ENCODE assay signal across 9 mouse cellular contexts in the genomic region with DNA sequence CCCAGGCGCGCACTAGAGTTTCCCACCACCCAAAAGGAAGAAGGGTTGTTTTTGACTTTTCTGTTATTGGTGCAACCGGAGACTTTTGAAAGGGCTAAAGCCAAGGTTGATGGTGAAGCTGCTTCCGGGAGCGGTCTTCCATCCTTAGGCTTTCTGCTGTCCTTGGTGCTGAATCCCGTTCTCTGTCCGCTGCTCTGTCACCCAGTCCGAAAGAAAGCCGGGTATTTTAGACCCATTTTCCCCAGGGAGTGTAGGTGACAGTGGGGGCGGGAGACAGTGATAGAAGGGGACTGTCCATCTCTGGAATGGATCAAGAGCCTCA. TPM values are rescaled to one million over a fixed set of nuclear protein-coding genes. Genes with fewer than 3 reads are reported as not detected.
DNase-seq lines count a peak whose midpoint lies in the region; ATAC-seq and TF ChIP-seq lines count a peak whose summit lies in the region.
"Had no signal": no experiment of that assay in that cellular context is flagged by ENCODE, and none has a peak within 500 bp of the region (broad histone marks: within the 10 kb centered on the region; RNA-seq: fewer than 3 reads in every experiment).

No protein-coding gene starts in this region.

- TF ChIP-seq POLR2A in cortical plate, adult 2 months (IDR thresholded peaks at IDR 0.05; ENCODE audit: extremely low read depth, insufficient read depth, low read length) = no peak
- no peak for TF ChIP-seq POLR2A in myocyte (IDR thresholded peaks at IDR 0.05; ENCODE audit: insufficient read length, low read depth)

- no peak overlapping the region for H3K27ac ChIP-seq in cortical plate, adult 2 months (ENCODE audit: insufficient read depth, low read length)
- no peak overlapping the region for H3K27ac ChIP-seq in limb, embryonic 11.5 days (replicated peaks; ENCODE audit: low read depth, low read length)
- H3K27ac ChIP-seq: liver, embryonic 15.5 days had no signal

- H3K36me3 ChIP-seq in limb, embryonic 11.5 days (ENCODE audit: control insufficient read depth, insufficient read depth, low read length) = no peaks in the 10 kb centered on the region
- H3K36me3 ChIP-seq in myocyte (ENCODE audit: control insufficient read depth, insufficient read depth) = no peaks in the 10 kb centered on the region
- H3K36me3 ChIP-seq: liver, embryonic 15.5 days had no signal

- H3K4me1 ChIP-seq in cortical plate, adult 2 months (ENCODE audit: control insufficient read depth, insufficient read depth, low read length) = no peaks in the 10 kb centered on the region
- H3K4me1 ChIP-seq in limb, embryonic 11.5 days (ENCODE audit: control insufficient read depth, insufficient read depth, low read length) = peaks cover 5% of the 10 kb centered on the region; the same call in 1 of the 2 replicates
- H3K4me1 ChIP-seq: liver, embryonic 15.5 days had no signal

- H3K27me3 ChIP-seq in limb, embryonic 11.5 days (ENCODE audit: control insufficient read depth, insufficient read depth, low read length) = peaks cover 24% of the 10 kb centered on the region
- H3K27me3 ChIP-seq in myocyte (ENCODE audit: control insufficient read depth, insufficient read depth, insufficient read length) = no peaks in the 10 kb centered on the region

- no peak for TF ChIP-seq CTCF in cortical plate, adult 2 months (IDR thresholded peaks at IDR 0.05; ENCODE audit: extremely low read depth, insufficient read depth, low read length)

- no peak for ATAC-seq in limb, embryonic 11.5 days (ENCODE audit: insufficient number of reproducible peaks, low FRiP score, low TSS enrichment, low read depth)
- no peak for ATAC-seq in erythroblast, adult 5-6 weeks (replicated peaks; ENCODE audit: low FRiP score, poor library complexity, severe bottlenecking)

- H3K4me2 ChIP-seq in limb, embryonic 11.5 days (ENCODE audit: low read depth, severe bottlenecking) = no peak overlapping the region
- H3K4me2 ChIP-seq in myocyte (ENCODE audit: low read depth) = no peak overlapping the region

- 0 out of 2 replicates have a peak overlapping the region, but pooled peaks have one; percentile 26 for H3K4me3 ChIP-seq in cortical plate, adult 2 months (ENCODE audit: insufficient read depth, low read length)
- no peak overlapping the region; the same call in 1 of the 2 replicates for H3K4me3 ChIP-seq in limb, embryonic 11.5 days (ENCODE audit: low read depth, low read length)
- H3K4me3 ChIP-seq in myocyte = no peak overlapping the region
- H3K4me3 ChIP-seq: liver, embryonic 15.5 days had no signal

- WGBS in limb, embryonic 11.5 days = under 1% methylated on average over 10 of the region's 10 CpGs

- H3K9me3 ChIP-seq in limb, embryonic 11.5 days (ENCODE audit: control insufficient read depth, low read length) = no peaks in the 10 kb centered on the region
- H3K9me3 ChIP-seq: liver, embryonic 15.5 days had no signal

- no peaks in the 10 kb centered on the region for H3K79me2 ChIP-seq in myocyte (ENCODE audit: control insufficient read depth, insufficient read depth)

- H3ac ChIP-seq in myocyte (ENCODE audit: control insufficient read depth, insufficient read length) = no peak overlapping the region

- intact Hi-C loops in heart, postnatal 36 days (cut with DNase I) = no loop called here

- peak; percentile 26 for DNase-seq in ovary, postnatal 10 days (ENCODE audit: low spot score)
- no peak for DNase-seq in ovary, adult 18-20 months (ENCODE audit: low spot score)
- DNase-seq in heart, postnatal 36 days = peak; percentile 7 to 25
- DNase-seq in limb, embryonic 11.5 days (ENCODE audit: low spot score) = peak; percentile 81
- no peak for DNase-seq in adipocyte (ENCODE audit: low spot score)

- H3K9ac ChIP-seq in limb, embryonic 11.5 days (ENCODE audit: low read length) = no peak overlapping the region
- H3K9ac ChIP-seq: liver, embryonic 15.5 days had no signal

TF ChIP-seq in myocyte, 11 proteins besides CTCF, POLR2A, EP300 and RAD21:
- TF ChIP-seq REST (IDR thresholded peaks at IDR 0.05; ENCODE audit: insufficient read depth, insufficient read length) (peak; percentile 62), TCF3 (IDR thresholded peaks at IDR 0.05; ENCODE audit: insufficient read length, low read depth) (no peak), POLR2AphosphoS2 (IDR thresholded peaks at IDR 0.05; ENCODE audit: insufficient read length, low read depth) (no peak)

RNA-seq across cellular contexts. Expression of a gene that starts 0.6 kb away (rescaled TPM):
- polyA plus RNA-seq in cortical plate, adult 2 months (2012; rRNA removed) = 1.4 and 23.7 TPM in 2 replicates
- total RNA-seq in heart, postnatal 36 days (2021) = 1 to 10 TPM in 1 of 2 experiments, under 1 TPM in 1; 0.81 to 1.1 TPM
- not detected in 2 replicates for polyA plus RNA-seq in limb, embryonic 11.5 days (2014; fragmentation: Nextera tagmentation; extraction: Ambion mirVana)
- polyA plus RNA-seq in myocyte (2012; fragmentation: generic; extraction: Trizol) = not detected
- total RNA-seq in erythroblast, adult 5-6 weeks (2015; ENCODE audit: low replicate concordance) = not detected in 2 replicates
- not detected in 2 replicates for total RNA-seq in erythroblast, adult 5-6 weeks (2017; ENCODE audit: low replicate concordance)
- polyA plus RNA-seq: liver, embryonic 15.5 days had no signal

Comparison
In these comparisons a context has a peak if more than half of its experiments do, and no peak if none do; other contexts are left out.
1. DNase-seq: peak in ovary, postnatal 10 days (single experiment), heart, postnatal 36 days (2 of 2) and limb, embryonic 11.5 days (single experiment); none in ovary, adult 18-20 months (single experiment) and adipocyte (single experiment).